Mouse (Mus musculus): ENCODE measurements at regions not wholly inside any gene's neighbourhood (a gene's known extent, or its start where the extent isn't known, plus 50 kb on each side); places are given as distances from the start of the nearest gene placed in this dataset.

- Histone ChIP-seq H3K4me1 (ENCODE audit: control insufficient read depth, insufficient read depth, low read length) (0 out of 2 replicates have a peak, but pooled peaks cover 5% of the 10 kb centered on the region), H3K36me3 (ENCODE audit: control insufficient read depth, insufficient read depth, low read length) (no peaks in the 10 kb centered on the region), H3K4me2 (replicated peaks; ENCODE audit: low read depth, low read length, severe bottlenecking) (no peak overlapping the region), H3K4me3 (replicated peaks; ENCODE audit: low read length) (no peak overlapping the region), H3K27ac (replicated peaks; ENCODE audit: low read depth, low read length) (no peak overlapping the region), H3K27me3 (ENCODE audit: control insufficient read depth, insufficient read depth, low read length) (no peaks in the 10 kb centered on the region), H3K9ac (ENCODE audit: low read depth, low read length, severe bottlenecking) (no peak overlapping the region), H3K9me3 (ENCODE audit: control insufficient read depth, low read length) (no peaks in the 10 kb centered on the region)
- no peak for DNase-seq (ENCODE audit: low spot score)
- no peak for TF ChIP-seq POLR2A (IDR thresholded peaks at IDR 0.05; ENCODE audit: borderline replicate concordance, extremely low read depth, insufficient read depth, insufficient read length)
- 79% methylated on average over 3 of the region's 3 CpGs for WGBS
- no peak for ATAC-seq (ENCODE audit: low FRiP score, low read depth)
These were observed 364.3 kb upstream of the Tmpo start for GRCm38 (mm10) chr10:91545421-91545820.

GRCm38 (mm10) chr10:91543167-91543918 is 362.2 kb upstream of the Tmpo start:
- no peak overlapping the region for H3K9ac ChIP-seq (ENCODE audit: low read depth, low read length, severe bottlenecking)
- WGBS = 88% methylated on average over 3 of the region's 3 CpGs
- no peak for DNase-seq (ENCODE audit: low spot score)
- no peak overlapping the region for H3K4me2 ChIP-seq (replicated peaks; ENCODE audit: low read depth, low read length, severe bottlenecking)
- no peaks in the 10 kb centered on the region for H3K9me3 ChIP-seq (ENCODE audit: control insufficient read depth, low read length)
- no peaks in the 10 kb centered on the region for H3K27me3 ChIP-seq (ENCODE audit: control insufficient read depth, insufficient read depth, low read length)
- no peaks in the 10 kb centered on the region for H3K36me3 ChIP-seq (ENCODE audit: control insufficient read depth, insufficient read depth, low read length)
- no peak overlapping the region for H3K27ac ChIP-seq (replicated peaks; ENCODE audit: low read depth, low read length)
- TF ChIP-seq POLR2A (IDR thresholded peaks at IDR 0.05; ENCODE audit: borderline replicate concordance, extremely low read depth, insufficient read depth, insufficient read length) = no peak
- H3K4me3 ChIP-seq (replicated peaks; ENCODE audit: low read length) = no peak overlapping the region
- ATAC-seq (ENCODE audit: low FRiP score, low read depth) = no peak
- 0 out of 2 replicates have a peak, but pooled peaks cover 5% of the 10 kb centered on the region for H3K4me1 ChIP-seq (ENCODE audit: control insufficient read depth, insufficient read depth, low read length)

DNA sequence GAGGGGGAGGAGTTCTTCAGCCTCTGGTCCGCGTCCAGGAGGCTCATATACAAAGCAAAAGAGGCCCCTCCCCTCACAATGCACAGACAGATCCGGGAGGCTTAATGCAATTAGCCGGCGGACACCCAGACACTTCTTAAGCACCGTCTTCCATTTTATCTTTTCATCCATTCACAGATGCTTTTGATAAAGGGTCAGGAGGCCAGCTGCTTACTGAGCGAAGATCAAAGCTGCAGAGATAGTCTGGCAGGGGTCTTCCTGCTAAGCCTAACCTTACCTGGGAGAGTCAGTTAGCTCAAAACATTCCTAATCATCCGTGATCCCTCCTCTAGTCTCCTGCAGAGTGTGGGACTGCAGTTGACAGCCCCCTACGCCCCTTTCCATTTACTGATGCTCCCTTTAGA is 361.1 kb upstream of the Tmpo start:
- H3K4me1 ChIP-seq (ENCODE audit: control insufficient read depth, insufficient read depth, low read length) = 0 out of 2 replicates have a peak, but pooled peaks cover 5% of the 10 kb centered on the region
- WGBS = 16% methylated on average over 9 of the region's 9 CpGs

GRCm38 (mm10) chr10:91537241-91537640 is 356.1 kb upstream of the Tmpo start:
- Histone ChIP-seq H3K4me3 (replicated peaks; ENCODE audit: low read length) (no peak overlapping the region), H3K27me3 (ENCODE audit: control insufficient read depth, insufficient read depth, low read length) (no peaks in the 10 kb centered on the region), H3K4me1 (ENCODE audit: control insufficient read depth, insufficient read depth, low read length) (no peaks in the 10 kb centered on the region), H3K36me3 (ENCODE audit: control insufficient read depth, insufficient read depth, low read length) (no peaks in the 10 kb centered on the region), H3K4me2 (replicated peaks; ENCODE audit: low read depth, low read length, severe bottlenecking) (no peak overlapping the region), H3K27ac (replicated peaks; ENCODE audit: low read depth, low read length) (no peak overlapping the region), H3K9ac (ENCODE audit: low read depth, low read length, severe bottlenecking) (no peak overlapping the region), H3K9me3 (ENCODE audit: control insufficient read depth, low read length) (no peaks in the 10 kb centered on the region)
- TF ChIP-seq POLR2A (IDR thresholded peaks at IDR 0.05; ENCODE audit: borderline replicate concordance, extremely low read depth, insufficient read depth, insufficient read length) = no peak
- ATAC-seq (ENCODE audit: low FRiP score, low read depth) = no peak
- DNase-seq (ENCODE audit: low spot score) = no peak
- WGBS = 26% methylated on average over 8 of the region's 8 CpGs

More for the DNA sequence above, 361.1 kb upstream of the Tmpo start:
- no peaks in the 10 kb centered on the region for H3K36me3 ChIP-seq (ENCODE audit: control insufficient read depth, insufficient read depth, low read length)
- DNase-seq (ENCODE audit: low spot score) (no peak), ATAC-seq (ENCODE audit: low FRiP score, low read depth) (no peak)
- H3K9ac ChIP-seq (ENCODE audit: low read depth, low read length, severe bottlenecking) = no peak overlapping the region
- no peak for TF ChIP-seq POLR2A (IDR thresholded peaks at IDR 0.05; ENCODE audit: borderline replicate concordance, extremely low read depth, insufficient read depth, insufficient read length)
- no peaks in the 10 kb centered on the region for H3K9me3 ChIP-seq (ENCODE audit: control insufficient read depth, low read length)
- no peak overlapping the region for H3K4me3 ChIP-seq (replicated peaks; ENCODE audit: low read length)
- H3K27ac ChIP-seq (replicated peaks; ENCODE audit: low read depth, low read length) = no peak overlapping the region
- H3K4me2 ChIP-seq (replicated peaks; ENCODE audit: low read depth, low read length, severe bottlenecking) = no peak overlapping the region
- H3K27me3 ChIP-seq (ENCODE audit: control insufficient read depth, insufficient read depth, low read length) = no peaks in the 10 kb centered on the region

DNA sequence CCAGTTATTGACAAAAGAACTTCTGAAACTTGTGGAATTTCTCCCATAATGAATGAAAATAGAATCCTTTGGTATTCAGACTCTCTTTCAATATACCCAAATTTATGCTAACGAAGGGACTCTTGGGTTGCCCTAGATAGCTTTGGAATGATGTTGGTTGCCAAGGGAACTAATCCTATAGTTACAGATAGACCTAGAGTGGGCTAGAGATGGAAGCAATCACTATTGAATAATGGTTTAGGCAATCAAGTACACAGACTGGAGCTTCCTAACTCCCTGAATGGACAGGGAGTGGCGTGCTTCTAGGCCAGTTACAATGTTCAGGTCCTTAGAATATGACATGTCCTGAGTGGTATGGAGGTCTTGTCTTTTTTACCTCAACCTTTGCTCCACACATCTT is 354.3 kb upstream of the Tmpo start:
- no peak for DNase-seq (ENCODE audit: low spot score)
- Histone ChIP-seq H3K4me3 (replicated peaks; ENCODE audit: low read length) (no peak overlapping the region), H3K9me3 (ENCODE audit: control insufficient read depth, low read length) (no peaks in the 10 kb centered on the region), H3K27me3 (ENCODE audit: control insufficient read depth, insufficient read depth, low read length) (no peaks in the 10 kb centered on the region), H3K4me1 (ENCODE audit: control insufficient read depth, insufficient read depth, low read length) (no peaks in the 10 kb centered on the region), H3K4me2 (replicated peaks; ENCODE audit: low read depth, low read length, severe bottlenecking) (no peak overlapping the region), H3K36me3 (ENCODE audit: control insufficient read depth, insufficient read depth, low read length) (no peaks in the 10 kb centered on the region), H3K27ac (replicated peaks; ENCODE audit: low read depth, low read length) (no peak overlapping the region), H3K9ac (ENCODE audit: low read depth, low read length, severe bottlenecking) (no peak overlapping the region)
- WGBS = 81% methylated on average over 2 of the region's 2 CpGs
- ATAC-seq (ENCODE audit: low FRiP score, low read depth) = no peak
- no peak for TF ChIP-seq POLR2A (IDR thresholded peaks at IDR 0.05; ENCODE audit: borderline replicate concordance, extremely low read depth, insufficient read depth, insufficient read length)

Measured in limb, embryonic 14.5 days (tissue).